Mouse (Mus musculus): ENCODE data around the gene Vmn1r16. TPM values are rescaled to one million over a fixed set of nuclear protein-coding genes. Genes with fewer than 3 reads are reported as not detected.
"Not testable (repeated sequence)": the region's sequence is repeated elsewhere in the genome, so short reads cannot be mapped to it uniquely, and the experiment has no call there.

Vmn1r16 gene
- polyA plus RNA-seq (2015; fragmentation: Nextera tagmentation; extraction: Ambion mirVana), result not detected in 2 replicates

DNA sequence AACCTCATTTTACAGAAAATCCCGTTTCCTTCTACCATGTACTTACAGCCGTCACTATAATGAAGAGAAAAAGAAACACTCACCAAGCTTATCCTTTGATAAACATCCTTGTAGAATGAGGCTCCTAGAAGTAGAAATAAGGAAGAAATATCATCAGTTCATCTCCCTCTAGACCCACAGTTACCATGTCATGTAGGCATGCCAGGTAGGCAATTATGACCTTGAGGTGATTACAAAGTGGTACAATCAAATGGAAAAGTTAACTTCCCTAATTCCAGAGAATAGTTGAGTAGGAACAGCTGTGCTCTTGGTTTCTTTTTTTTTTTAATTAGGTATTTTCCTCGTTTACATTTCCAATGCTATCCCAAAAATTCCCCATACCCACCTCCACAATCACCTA is at the start of gene Vmn1r16:
Gene Vmn1r16 (minus strand): TSS at position 101 of the 400 bp plus-strand sequence.
- no peak for ATAC-seq (replicated peaks)
- no peaks in the 10 kb centered on the region for H3K4me1 ChIP-seq
- WGBS, result 79% methylated on average over 3 of the region's 3 CpGs
- H3K9me3 ChIP-seq, result no peaks in the 10 kb centered on the region
- no peaks in the 10 kb centered on the region for H3K27me3 ChIP-seq
- no peaks in the 10 kb centered on the region for H3K36me3 ChIP-seq
- no peak within 1 kb of the TSS for H3K4me3 ChIP-seq
- no peak within 1 kb of the TSS for H3K9ac ChIP-seq (replicated peaks)
- H3K4me2 ChIP-seq (replicated peaks), result no peak within 1 kb of the TSS
- no peak within 1 kb of the TSS for H3K27ac ChIP-seq (replicated peaks)

GRCm38 (mm10) chr6:57367496-57367895 is 38.2 kb upstream of the Vmn1r16 start:
- no peak for ATAC-seq (replicated peaks)
- 93% methylated on average over 1 of the region's 1 CpGs for WGBS
- Histone ChIP-seq H3K4me2 (replicated peaks) (no peak overlapping the region), H3K9ac (replicated peaks) (no peak overlapping the region), H3K9me3 (no peaks in the 10 kb centered on the region), H3K4me3 (no peak overlapping the region), H3K27me3 (no peaks in the 10 kb centered on the region), H3K27ac (replicated peaks) (no peak overlapping the region), H3K4me1 (no peaks in the 10 kb centered on the region), H3K36me3 (no peaks in the 10 kb centered on the region)

DNA sequence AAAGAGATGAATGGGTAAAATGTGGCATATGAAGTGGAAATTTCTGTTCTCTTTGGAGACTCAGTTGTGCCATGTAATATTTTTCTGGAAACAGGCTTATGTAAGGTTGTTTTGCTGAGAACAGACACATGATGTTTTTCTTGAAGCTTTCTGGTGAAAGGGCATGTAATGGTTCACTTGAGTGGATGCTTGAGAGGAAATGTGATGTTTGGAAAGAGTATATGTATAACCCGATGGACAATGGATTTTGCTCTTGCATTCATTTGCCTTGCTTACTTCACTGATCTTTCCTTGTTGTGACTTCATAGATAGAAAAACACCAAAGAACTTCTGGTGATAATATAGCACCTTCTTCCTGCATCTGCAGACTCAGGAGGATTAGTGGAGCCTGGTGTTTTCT is 36.6 kb upstream of the Vmn1r16 start:
- H3K9me3 ChIP-seq; H3K36me3 ChIP-seq; H3K9ac ChIP-seq (replicated peaks); H3K27ac ChIP-seq (replicated peaks); H3K4me1 ChIP-seq; H3K4me2 ChIP-seq (replicated peaks); ATAC-seq (replicated peaks); H3K27me3 ChIP-seq; H3K4me3 ChIP-seq: not testable (repeated sequence)
- 91% methylated on average over 1 of the region's 1 CpGs for WGBS

DNA sequence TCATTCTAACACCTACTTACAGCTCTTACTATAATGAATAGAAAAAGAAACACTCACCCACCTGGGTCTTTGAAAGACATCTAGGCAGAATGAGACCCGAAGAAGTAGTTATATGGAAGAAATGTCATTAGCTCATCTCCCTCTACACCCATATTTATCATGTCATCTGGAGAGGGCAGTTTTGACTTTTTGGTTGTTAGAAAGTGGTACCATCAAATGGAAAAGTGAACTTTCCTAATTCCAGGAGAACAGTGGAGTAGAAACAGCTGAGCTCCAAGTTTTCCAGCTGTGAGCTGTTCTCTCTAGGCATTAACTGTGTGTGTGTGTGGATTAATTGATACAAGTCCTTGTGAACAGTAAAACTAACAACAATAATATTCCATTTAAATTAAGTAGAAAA is 34.3 kb upstream of the Vmn1r16 start, which contains the start of gene Vmn1r17:
Gene Vmn1r17 (minus strand): TSS at position 101 of the 400 bp plus-strand sequence.
- no peaks in the 10 kb centered on the region for H3K27me3 ChIP-seq
- H3K4me2 ChIP-seq (replicated peaks), result no peak within 1 kb of the TSS
- no peaks in the 10 kb centered on the region for H3K4me1 ChIP-seq
- no peaks in the 10 kb centered on the region for H3K36me3 ChIP-seq
- no peak within 1 kb of the TSS for H3K4me3 ChIP-seq
- ATAC-seq (replicated peaks), result no peak
- H3K9me3 ChIP-seq, result no peaks in the 10 kb centered on the region
- no peak within 1 kb of the TSS for H3K27ac ChIP-seq (replicated peaks)
- 89% methylated on average over 1 of the region's 1 CpGs for WGBS
- no peak within 1 kb of the TSS for H3K9ac ChIP-seq (replicated peaks)

DNA sequence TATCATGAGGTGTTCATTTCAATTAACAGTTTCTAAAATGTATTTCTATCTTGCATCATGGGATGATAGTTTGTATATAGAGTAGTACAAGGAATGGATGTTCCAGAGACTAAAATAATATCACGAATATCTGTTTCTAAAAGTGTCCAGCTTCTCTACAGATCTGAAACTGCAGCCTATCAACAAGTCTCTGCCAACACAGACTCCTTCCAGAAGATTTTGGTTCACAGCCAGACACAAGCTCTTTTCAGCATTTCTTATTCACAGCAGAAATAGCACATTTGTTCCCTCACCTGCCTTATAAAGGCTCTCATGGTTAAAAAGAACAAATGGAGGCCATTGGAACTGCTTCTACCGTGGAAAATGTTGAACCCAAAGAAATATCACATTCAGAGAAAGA is 27.6 kb upstream of the Vmn1r16 start:
- 75% methylated on average over 2 of the region's 2 CpGs for WGBS
- Histone ChIP-seq H3K27me3 (no peaks in the 10 kb centered on the region), H3K9me3 (no peaks in the 10 kb centered on the region), H3K36me3 (no peaks in the 10 kb centered on the region), H3K4me2 (replicated peaks) (no peak overlapping the region), H3K27ac (replicated peaks) (no peak overlapping the region), H3K9ac (replicated peaks) (no peak overlapping the region), H3K4me3 (no peak overlapping the region), H3K4me1 (no peaks in the 10 kb centered on the region)
- ATAC-seq (replicated peaks), result no peak

DNA sequence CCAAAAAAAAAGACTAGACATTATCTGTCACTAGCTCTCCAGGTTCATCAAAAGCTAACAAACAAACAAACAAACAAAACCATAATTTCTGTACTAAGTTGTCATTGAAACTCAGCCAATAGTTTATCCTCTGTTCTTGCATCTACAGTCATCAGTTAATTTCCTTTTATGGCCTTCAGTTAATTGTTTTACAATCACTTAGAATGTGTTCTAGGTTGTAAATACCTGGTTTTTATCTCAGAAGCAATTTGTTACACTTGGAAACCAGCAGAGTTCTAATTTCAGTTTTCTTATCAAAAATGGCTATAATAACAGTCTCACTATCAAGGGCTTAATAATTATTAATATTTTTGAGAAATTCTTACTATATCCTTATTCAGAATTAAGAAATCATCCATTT is 3.1 kb downstream of the Vmn1r16 start:
- Histone ChIP-seq H3K27ac (replicated peaks) (no peak overlapping the region), H3K9me3 (no peaks in the 10 kb centered on the region), H3K4me1 (no peaks in the 10 kb centered on the region), H3K4me3 (no peak overlapping the region), H3K36me3 (no peaks in the 10 kb centered on the region), H3K27me3 (no peaks in the 10 kb centered on the region), H3K9ac (replicated peaks) (no peak overlapping the region), H3K4me2 (replicated peaks) (no peak overlapping the region)
- ATAC-seq (replicated peaks), result no peak

- Histone ChIP-seq H3K9me3 (no peaks in the 10 kb centered on the region), H3K27ac (replicated peaks) (no peak overlapping the region), H3K36me3 (no peaks in the 10 kb centered on the region), H3K4me3 (no peak overlapping the region), H3K9ac (replicated peaks) (no peak overlapping the region), H3K4me2 (replicated peaks) (no peak overlapping the region), H3K4me1 (no peaks in the 10 kb centered on the region), H3K27me3 (no peaks in the 10 kb centered on the region)
- no peak for ATAC-seq (replicated peaks)
These were observed 50.3 kb downstream of the Vmn1r16 start for GRCm38 (mm10) chr6:57278952-57279351.

DNA sequence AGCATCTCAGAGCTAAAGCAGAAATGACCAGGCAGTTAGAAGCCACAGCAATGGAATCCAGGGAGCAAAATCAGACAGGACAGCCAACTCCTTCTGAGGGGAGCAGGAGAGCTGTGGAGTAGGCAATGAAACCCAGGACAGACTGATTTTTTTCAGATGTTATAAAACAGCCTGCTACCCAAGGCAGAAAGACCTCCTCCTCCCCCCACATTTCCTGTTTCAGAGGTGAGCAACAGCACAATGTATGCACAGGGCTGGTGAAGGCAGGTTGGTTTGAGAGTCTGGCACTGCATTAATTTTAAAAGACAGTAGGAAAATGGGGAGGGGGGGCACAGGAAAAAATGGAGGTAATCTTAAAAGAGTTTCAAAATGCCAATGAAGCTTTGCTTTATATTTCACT is 56.8 kb downstream of the Vmn1r16 start:
- H3K4me1 ChIP-seq, result no peaks in the 10 kb centered on the region
- H3K4me3 ChIP-seq, result no peak overlapping the region
- no peak overlapping the region for H3K4me2 ChIP-seq (replicated peaks)
- no peaks in the 10 kb centered on the region for H3K36me3 ChIP-seq
- no peaks in the 10 kb centered on the region for H3K9me3 ChIP-seq
- no peak overlapping the region for H3K9ac ChIP-seq (replicated peaks)
- no peak overlapping the region for H3K27ac ChIP-seq (replicated peaks)
- ATAC-seq (replicated peaks), result no peak
- H3K27me3 ChIP-seq, result no peaks in the 10 kb centered on the region

- Histone ChIP-seq H3K36me3 (no peaks in the 10 kb centered on the region), H3K27ac (replicated peaks) (no peak overlapping the region), H3K9ac (replicated peaks) (no peak overlapping the region), H3K4me2 (replicated peaks) (no peak overlapping the region), H3K27me3 (no peaks in the 10 kb centered on the region), H3K4me1 (no peaks in the 10 kb centered on the region), H3K4me3 (no peak overlapping the region), H3K9me3 (no peaks in the 10 kb centered on the region)
- no peak for ATAC-seq (replicated peaks)
- WGBS, result 76% methylated on average over 3 of the region's 3 CpGs
These were observed 57.4 kb downstream of the Vmn1r16 start for GRCm38 (mm10) chr6:57271881-57272280.

Other genes with a start within 250 kb of the Vmn1r16 start
- not detected in 2 replicates for gene Vmn1r10, start 220.0 kb downstream of the Vmn1r16 start, polyA plus RNA-seq (2015; fragmentation: Nextera tagmentation; extraction: Ambion mirVana)
- gene Vmn1r11, start 196.0 kb downstream of the Vmn1r16 start, polyA plus RNA-seq (2015; fragmentation: Nextera tagmentation; extraction: Ambion mirVana), result not detected in 2 replicates
- not detected in 2 replicates for gene Vmn1r12, start 172.6 kb downstream of the Vmn1r16 start, polyA plus RNA-seq (2015; fragmentation: Nextera tagmentation; extraction: Ambion mirVana)
- not detected in 2 replicates for gene Vmn1r13, start 126.2 kb downstream of the Vmn1r16 start, polyA plus RNA-seq (2015; fragmentation: Nextera tagmentation; extraction: Ambion mirVana)
- not detected in 2 replicates for gene Vmn1r14, start 97.8 kb downstream of the Vmn1r16 start, polyA plus RNA-seq (2015; fragmentation: Nextera tagmentation; extraction: Ambion mirVana)
- gene Vmn1r15, start 71.5 kb downstream of the Vmn1r16 start, polyA plus RNA-seq (2015; fragmentation: Nextera tagmentation; extraction: Ambion mirVana), result not detected in 2 replicates
- not detected in 2 replicates for gene Vmn1r17, start 34.2 kb upstream of the Vmn1r16 start, polyA plus RNA-seq (2015; fragmentation: Nextera tagmentation; extraction: Ambion mirVana)
- gene Vmn1r18, start 66.3 kb upstream of the Vmn1r16 start, polyA plus RNA-seq (2015; fragmentation: Nextera tagmentation; extraction: Ambion mirVana), result not detected in 2 replicates
- gene Vmn1r19, start 74.3 kb upstream of the Vmn1r16 start, polyA plus RNA-seq (2015; fragmentation: Nextera tagmentation; extraction: Ambion mirVana), result not detected in 2 replicates
- not detected in 2 replicates for gene Vmn1r20, start 99.4 kb upstream of the Vmn1r16 start, polyA plus RNA-seq (2015; fragmentation: Nextera tagmentation; extraction: Ambion mirVana)
- 7.0 and 7.8 TPM in 2 replicates for gene Ppm1k, start 206.0 kb upstream of the Vmn1r16 start, polyA plus RNA-seq (2015; fragmentation: Nextera tagmentation; extraction: Ambion mirVana)

Data from forebrain, embryonic 15.5 days (tissue).